Mouse (Mus musculus) brain, adult 2 months (tissue): Measurements from ENCODE around the gene Ifnar2.

Experiments
- DNase-seq: peaks from one replicate; pipeline ENCODE4 v3.0.0; 2011; ENCODE audit warnings: low read depth, low spot score

The Ifnar2 gene

DNA sequence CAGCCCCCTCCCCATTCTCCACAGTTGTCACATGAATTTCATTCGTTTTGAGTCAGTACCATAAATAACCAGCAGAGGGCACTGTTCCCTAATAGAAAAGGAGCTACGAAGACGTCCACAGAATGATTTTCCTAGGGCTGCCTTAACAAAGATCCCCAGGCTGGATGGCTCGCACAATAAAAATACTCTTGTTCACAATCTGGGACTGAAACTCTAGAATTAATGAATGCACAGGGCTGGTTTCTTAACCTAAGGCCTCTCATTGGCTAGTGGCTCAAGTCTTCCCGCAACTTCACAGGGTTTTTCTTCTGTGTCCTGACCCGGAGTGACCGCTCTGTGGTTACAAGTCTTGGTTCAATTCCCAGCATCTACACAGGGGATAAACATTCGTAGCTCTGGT is 14.0 kb upstream of the Ifnar2 start:
- peak; percentile 69 for DNase-seq

DNA sequence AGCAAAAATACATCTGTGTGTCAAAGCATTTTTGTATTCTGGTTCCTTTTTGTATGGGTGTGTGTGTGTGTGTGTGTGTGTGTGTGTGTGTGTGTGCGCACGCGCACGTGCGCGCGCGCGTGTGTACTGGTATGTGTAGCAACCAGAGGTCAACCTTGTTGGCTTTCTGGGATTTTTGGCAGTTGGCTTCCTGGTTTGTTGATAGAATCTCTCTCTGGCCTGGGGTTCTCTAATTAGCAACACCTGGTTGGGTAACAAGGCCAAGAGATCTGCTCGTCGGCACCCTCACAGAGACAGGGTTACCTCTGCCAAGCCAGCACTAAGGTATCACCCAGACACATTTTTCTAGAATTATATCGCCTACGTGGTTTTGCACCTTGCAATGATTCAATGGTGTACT is 13.1 kb upstream of the Ifnar2 start:
- no peak for DNase-seq

DNA sequence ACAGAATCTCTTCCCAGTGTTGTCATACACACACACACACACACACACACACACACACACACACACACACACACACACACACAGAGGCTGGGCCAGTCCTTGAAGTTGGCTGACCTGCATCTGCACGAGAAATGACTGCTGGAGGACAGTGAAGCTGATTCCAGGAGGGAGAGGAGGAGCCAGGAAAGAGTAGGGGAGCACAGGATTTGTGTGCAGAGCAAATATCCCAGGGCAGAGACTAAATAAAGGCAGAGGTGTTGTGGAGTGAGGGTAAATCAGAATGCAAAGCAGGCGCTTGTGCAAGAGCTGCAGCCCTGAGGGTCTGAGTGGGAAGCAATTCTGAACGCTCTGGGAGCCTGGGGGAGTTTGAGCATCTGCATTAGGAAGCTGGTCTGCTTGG is 12.4 kb upstream of the Ifnar2 start:
- DNase-seq = no peak

DNA sequence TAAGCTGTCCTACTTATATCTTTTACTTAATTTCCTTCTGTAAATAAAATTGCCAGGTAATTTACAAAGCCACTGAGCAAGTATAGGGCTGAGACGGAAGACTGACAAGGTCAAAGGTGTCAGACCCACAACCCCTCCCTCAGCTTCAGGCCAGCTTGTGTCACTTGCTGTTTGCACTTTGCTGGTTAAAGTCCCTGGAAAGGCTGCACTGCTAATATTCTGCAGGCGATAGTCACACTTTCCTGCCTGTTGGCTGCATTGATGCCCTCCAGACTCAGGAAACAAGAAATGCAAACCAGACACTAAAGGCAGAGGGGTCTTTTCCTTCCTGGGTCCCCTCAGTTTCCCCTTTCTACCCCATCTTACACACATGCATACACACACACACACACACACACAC is 10.6 kb upstream of the Ifnar2 start:
- no peak for DNase-seq

DNA sequence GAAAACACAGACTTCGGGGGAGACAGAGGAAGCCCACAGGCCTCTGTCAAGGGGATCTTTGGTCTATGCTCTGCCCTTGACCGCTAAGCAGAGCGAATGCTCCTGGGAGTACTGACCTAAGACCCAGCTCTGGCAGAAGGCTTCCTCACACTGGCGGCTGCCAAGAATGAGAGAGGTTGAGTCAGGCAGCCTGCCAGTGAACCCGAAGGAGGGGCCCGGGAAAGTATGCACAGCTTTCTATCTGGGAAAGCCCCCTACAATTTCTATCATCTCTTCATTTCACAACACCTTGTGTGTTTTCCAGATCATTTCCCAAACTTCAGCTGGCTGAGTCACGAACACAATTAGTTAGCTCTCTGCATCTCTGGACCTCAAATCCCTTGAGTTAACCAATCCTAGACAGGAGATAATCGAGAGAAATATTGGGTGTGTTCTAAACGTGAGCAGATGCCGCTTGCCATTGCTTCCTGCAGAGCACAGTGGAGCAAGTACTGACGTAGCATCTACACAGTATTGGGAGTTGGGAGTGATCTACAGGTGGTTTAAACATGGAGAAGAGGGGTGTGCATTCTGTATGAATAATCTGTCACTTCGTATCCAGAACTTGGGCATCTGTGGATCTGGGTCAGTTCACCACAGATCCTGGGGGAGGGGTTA is 9.8 kb upstream of the Ifnar2 start:
- DNase-seq = no peak

DNA sequence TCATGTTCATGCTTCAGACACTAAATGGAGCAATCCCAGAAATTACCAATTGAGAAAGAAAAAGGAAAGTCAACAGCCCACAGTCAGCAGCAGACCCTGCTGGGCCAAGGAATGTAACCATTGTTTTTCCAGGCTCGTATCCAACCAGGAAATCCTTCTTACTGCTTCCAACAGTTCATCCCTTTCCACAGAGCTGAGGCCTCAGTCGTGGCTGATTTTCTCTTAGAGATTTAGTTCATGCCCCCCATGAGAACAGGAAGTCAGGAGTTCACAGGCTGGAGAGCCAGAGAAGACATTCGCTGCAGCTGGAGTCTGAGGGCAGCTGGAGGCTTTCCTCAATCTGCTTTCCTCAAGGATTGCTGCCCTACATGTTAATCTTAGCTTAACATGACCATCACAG is 9.1 kb upstream of the Ifnar2 start:
- DNase-seq = no peak

DNA sequence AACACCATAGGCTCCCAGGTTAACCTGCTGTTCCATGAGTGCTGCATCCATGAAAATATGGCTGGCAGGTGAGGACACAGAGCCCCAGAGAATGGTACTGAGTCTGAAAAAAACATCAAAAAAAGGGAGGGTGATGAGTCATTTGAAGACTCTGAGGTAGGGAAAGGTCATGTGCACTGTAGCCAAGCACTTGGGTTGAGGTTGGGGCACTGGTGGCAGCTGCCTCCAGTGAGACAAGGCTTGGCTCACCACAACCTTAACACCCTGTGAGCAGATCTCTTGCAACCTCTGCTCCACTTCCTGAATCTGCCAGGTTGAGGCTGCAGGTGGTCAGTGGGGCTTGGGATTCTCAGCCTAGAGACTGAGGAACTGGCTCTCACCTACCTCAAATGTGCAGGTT is 6.0 kb upstream of the Ifnar2 start:
- no peak for DNase-seq

DNA sequence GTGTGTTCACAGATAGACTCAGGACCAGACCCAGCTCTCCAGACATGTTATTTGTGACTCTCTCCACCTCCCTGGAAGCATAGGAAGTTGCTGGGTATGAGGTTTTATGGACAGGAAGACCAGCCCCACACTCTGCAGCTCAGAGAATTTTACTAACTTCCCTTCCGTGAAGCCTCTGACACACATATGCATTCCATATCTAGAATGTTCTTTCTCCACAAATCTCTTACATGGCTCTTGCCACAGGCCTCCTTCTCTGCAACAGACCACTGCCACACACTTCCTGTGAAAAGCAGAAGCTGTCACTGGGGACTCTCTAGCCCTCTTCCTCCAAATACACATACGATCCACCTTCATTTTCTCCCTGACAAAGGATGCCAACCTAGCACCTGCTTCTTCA is 5.5 kb upstream of the Ifnar2 start:
- no peak for DNase-seq

DNA sequence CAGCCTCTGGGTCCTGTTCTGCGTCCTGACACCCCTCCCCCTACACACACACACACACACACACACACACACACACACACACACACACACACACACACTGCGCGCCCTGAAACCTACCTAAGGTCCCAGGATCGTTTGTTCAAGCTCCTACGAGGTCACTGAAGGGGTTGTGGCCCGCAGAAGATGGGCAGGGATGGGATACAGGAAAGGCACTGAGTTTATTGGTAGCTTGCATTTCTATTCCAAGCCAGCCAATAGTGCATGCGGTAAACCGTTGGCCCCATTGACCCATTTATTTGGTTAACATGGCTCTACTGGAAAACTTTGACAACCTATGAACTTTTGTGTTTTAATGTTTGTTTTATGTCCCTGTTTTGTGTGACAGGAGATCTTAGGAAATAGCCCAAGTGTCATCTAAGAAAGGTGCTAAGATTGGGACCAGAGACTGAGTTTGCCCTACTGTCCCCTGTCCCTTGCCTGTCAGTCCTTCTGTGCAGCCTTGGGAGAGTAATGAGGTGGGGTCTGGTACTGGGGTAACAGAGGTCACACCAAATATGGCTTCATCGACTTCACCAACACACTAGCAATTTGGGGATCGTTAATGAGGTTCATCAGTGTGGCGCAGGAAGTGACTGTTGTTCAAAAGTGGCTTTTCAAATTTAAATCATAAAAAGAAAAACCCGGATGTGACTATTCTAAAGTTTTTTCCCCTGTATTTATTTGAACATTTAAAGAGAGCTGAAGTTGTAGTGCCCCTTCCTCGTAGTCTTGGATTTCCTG is 1.1 kb downstream of the Ifnar2 start:
- DNase-seq = no peak

DNA sequence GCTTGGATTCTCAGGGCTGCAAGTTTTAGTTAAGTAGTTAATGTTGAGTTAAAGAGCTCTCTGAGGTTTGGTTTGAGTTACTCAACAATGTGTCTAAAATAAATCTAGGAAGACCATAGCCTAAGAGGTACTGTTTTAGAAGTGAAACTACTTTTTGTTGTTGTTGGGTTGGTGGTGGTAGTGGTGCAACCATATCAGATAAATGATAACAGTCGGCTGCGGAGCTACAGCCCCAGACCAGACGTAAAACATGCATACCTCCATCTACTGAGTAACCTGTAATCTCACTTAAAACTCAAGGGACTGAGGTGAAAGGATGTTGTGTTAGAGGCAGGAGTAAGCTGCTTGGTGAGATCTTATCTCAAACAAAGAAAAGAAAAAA is 1.7 kb downstream of the Ifnar2 start:
- no peak for DNase-seq

DNA sequence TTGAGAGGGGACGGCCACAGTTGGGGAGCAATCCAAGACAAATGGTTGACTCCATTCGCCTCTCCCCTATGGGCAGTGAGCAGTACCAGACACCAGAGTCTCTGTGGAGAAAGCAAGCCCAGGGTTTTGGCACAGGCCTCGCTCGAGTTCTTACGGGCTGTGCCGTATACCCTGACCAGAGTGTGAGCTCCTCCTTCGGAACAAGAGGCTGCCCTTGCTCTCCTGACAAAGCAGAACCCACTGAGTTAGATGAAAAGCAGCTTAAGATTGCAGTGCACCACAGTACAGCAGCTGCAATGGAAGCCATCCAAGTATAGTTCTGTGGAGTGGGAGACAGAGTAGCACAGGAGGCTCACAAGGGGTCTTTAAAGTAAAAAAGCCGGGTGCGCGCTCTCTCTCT is 4.1 kb downstream of the Ifnar2 start:
- DNase-seq = no peak

DNA sequence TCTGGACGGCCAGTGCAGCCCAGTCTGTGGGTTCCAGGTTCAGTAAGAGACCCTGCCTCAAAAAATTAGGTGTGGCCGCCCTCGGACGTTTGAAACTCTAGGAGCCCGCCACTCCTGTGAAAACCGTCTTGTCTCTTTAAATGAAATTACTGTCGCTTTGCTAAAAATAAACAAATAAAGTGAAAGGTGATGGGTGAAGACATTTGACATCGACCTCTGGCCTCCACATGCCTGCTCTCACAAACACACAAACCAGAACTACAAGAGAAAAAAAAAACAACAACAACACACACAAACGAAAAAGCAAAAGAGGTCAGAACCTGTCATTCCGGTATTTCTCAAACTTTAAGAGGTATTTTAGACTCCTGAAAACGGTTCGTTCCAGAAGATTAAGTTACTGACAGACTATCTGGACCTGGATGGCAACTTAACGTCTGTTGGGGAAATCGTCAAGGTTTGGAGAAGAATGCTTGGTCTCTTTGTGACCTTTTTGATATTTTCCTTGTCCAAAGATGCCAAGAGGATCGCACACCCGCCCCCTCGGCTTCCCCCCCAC is 5.9 kb downstream of the Ifnar2 start:
- DNase-seq = no peak

DNA sequence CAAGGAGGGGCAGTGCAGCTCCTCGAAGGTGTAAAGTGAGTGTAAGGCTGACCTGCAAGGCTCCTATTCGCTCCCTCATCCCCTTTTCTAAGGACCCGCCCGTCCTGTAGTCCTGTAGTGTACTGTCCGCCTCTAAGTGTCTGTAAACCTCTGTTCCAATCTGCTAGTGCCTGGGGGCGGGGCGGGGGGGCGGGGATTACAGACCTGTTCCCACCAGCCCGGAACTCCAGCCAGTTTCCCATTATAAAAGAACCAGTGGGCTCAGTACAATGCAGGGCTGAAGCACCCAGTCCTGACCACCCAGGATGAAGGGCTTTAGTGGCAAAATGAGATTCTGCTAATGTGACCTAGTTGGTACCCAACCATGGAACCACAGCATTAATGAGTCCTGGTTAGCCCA is 6.4 kb downstream of the Ifnar2 start:
- DNase-seq = no peak

DNA sequence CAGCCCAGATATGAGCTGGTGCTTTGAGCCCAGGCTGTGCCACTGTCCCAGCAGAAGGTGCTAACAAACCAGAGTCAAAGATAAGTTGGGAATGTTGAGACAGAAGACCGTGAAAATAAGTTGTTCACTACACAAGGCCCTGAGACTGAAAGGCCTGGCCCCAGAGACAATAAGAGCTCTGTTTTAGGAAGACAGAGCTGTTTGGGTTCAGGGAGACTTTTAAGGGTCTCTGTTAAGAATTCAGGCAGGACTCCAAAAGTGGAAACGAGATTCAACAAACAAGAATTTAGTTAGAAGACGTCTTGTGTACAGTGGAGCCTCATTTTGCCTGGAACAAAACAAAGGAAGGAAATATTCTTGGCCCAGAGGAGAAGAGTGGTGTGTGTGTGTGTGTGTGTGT is 6.8 kb downstream of the Ifnar2 start:
- no peak for DNase-seq

DNA sequence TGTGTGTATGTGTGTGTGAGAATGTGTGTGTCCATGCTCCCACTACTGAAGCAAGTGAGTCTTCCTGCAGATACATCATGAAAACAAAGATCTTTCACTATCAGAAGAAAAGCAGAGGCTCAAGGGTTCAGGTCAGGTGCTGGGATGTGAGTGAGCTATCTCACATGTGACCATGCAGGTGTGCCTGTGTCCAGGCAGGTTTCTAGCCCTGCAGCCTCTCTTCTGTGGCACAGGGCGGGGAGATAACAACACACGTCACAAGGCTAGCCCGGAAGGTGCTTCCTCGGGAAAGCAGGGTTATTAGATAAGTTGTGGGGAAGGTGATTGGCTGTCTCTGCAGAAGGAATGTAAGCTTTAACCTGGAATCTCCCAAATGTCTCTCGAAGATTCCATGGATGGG is 7.6 kb downstream of the Ifnar2 start:
- no peak for DNase-seq

DNA sequence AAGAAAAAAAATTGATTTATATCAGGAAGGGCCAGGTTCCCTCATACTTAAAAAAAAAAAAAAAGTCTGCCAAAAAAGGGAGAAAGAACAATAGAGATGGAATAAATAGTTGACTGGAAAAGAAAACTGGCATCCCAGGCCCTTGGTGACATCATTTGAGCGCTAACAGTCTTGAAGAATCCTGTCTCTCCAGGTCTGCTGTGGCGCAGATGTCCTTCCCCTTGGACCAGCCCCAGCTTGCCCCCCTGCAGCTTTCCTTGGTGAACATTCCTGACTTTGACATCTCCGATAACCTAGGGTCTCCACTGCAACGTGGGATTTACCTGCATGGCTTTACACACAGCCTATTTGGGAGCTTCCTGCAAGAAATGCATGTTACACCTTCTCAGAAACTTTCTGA is 9.0 kb downstream of the Ifnar2 start:
- DNase-seq = no peak

DNA sequence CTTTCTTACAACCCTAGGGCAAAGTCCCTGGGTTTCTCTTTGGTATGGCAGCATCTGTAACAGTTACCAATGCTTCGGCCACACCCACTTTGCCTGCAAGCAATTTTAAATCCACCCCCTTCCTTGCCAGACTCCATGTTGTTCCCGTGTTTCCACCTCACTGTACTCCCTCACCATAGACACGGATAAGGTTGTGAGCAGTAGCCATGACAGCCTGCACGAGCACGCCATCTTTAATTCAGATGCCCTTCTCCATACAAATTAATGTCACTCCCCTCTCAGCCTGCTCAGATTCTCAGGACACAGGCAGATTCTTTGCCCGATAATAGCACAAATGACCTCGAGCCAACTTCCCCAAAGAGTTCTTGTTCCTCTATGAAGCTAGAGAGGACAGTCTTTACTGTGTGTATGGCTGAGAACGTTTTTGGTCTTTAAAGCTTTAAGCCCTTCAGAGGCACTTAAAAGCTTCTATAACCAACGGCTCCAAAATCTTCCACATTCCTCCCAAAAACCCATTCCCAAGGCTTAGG is 9.7 kb downstream of the Ifnar2 start:
- no peak for DNase-seq

DNA sequence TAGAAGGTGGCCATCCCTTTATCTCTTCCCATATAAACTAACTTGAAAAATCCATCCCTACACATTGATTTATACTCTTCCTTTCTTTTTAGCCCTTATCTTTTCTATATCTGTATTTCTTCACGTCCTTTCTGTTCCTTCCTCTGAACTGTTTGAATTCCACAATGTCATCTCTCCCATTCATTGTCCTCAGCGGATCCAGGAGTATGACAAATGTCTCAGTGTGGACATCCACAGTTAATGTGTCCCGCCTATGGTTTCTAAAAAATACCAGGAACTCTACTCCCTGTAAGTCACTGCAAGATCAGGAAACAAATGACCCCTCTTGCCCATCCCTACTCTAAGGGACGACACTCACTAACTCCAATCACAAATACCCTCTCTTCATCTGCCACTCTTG is 11.6 kb downstream of the Ifnar2 start:
- no peak for DNase-seq

DNA sequence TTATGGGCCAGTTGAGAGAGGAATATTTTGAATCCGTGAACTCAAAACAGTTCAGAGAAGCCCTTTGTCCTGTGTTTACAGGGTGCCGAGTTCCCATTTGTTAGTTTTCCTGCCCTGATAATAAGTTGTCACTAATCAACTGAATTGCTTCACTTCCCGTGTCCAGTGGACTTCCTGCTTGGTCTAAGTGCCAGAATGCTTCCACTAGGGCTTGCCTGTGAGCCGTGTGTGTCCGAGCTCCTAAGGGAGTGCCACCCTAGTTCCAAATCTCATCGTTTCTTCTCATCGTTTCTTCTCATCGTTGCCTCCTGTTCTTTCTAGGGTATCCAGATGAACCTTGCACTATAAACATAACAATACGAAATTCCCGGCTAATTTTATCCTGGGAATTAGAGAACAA is 13.0 kb downstream of the Ifnar2 start:
- DNase-seq = no peak

DNA sequence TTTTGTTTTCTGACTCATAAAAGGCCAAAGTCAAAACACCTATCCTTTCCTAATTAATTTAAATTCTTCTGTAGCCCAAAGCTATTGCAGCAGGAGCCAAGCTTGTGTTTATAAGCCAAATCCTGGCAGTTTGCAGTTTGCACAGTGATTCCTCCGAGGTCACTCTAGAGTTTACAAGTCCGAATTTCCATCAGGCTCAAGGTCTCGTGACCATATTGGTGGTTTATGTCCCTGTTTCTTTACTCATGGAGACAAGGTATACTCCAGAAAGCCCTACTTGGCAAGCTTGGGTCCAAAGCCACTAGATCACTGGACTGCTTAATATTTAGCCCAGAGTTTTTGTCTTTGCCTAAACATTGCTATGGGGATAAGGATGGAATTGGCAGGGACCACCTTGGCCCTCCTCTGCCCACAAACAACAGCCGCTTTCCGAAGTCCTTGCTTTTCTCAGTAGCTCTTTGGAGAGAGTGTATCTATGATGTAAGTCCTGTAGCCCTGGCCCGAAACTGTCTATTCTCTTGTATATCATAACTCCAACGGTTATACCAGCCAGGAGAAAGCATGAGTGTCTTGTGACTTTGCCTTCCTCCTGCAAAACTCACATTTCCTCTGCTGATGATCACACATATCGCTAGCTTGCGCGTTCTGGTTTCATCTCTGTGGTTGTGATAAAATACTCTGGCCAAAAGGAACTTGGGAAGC is 14.0 kb downstream of the Ifnar2 start:
- DNase-seq = no peak

DNA sequence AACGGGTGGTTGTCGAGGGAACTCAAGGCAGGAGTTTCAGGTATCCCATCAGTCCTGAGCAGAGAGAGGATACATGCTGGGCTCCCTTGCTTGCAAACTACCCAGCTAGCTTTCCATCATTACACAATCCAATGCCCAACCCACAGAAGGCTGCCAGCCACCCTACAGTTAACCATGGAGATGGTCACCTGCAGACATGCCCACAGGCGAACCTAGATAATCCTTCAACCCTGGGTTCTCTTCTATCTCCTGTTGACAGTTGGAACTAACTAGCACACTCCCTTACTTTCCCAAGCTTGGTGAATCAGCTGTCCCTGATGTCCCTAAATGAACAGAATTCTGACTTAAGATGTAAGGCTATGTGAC is 14.5 kb downstream of the Ifnar2 start:
- no peak for DNase-seq

DNA sequence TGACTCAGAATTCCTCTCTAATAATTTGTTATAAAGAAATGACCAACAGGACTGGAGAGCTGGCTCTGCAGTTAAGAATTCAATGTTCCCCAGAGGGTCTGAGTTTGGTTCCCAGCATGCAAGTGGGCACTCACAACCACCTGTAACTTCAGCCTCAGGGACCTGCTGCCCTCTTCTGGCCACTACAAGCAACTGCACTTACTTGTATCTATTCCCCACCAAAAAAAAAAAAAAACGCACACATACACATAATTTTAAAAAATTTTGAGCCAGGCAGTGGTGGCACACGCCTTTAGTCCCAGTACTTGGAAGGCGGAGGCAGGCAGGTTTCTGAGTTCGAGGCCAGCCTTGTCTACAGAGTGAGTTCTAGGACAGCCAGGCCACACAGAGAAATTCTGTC is 17.5 kb downstream of the Ifnar2 start:
- peak; percentile 71 for DNase-seq

DNA sequence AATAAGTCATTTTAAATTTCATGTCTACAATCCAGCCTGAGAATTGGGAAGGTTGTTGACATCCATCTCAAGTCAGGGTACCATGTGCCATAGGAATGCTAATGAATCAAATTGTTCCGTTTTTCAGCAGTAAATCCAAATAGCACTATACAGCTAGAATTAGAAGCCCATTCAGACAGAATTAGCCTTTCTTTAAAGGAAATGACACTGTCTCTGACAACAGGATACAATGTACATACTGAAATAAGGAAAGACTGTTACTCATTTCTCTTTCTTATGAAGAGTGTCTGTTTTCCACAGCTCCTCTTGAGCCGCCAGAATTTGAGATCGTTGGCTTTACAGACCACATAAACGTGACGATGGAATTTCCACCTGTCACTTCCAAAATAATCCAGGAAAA is 18.8 kb downstream of the Ifnar2 start, which contains the start of gene Gm21970:
Gene Gm21970, plus strand, starts transcription at position 301 of the 400 bp plus-strand sequence.
- no peak for DNase-seq
